Mouse (Mus musculus) forebrain, embryonic 16.5 days (tissue): ENCODE results near the gene Gtf3c3. TPM values are rescaled to one million over a fixed set of nuclear protein-coding genes. Genes with fewer than 3 reads are reported as not detected.

ENCODE experiments used
- ATAC-seq: fragments of 200-750 bp; cut with Nextera tagmentation; 2 replicates; pipeline ENCODE4 v1.8.0; 2017; ENCODE audit warnings: mild to moderate bottlenecking, moderate library complexity
- H3K27ac ChIP-seq: fragments of 300-500 bp; sonication (generic); 2 replicates; pipeline ENCODE4 v1.5.1; 2014; ENCODE audit warnings: low read length, control low read depth
- H3K27me3 ChIP-seq: fragments of 300-500 bp; sonication (generic); replicated peaks from 2 replicates; pipeline ENCODE4 v1.6.1; 2014; ENCODE audit warnings: low read length; ENCODE audit not compliant: control insufficient read depth, insufficient read depth
- H3K36me3 ChIP-seq: fragments of 300-500 bp; sonication (generic); 2 replicates; pipeline ENCODE4 v1.6.1; 2014; ENCODE audit not compliant: control insufficient read depth, insufficient read depth
- H3K4me1 ChIP-seq: fragments of 300-500 bp; sonication (generic); replicated peaks from 2 replicates; pipeline ENCODE4 v1.6.1; 2014; ENCODE audit warnings: low read length; ENCODE audit not compliant: control insufficient read depth, insufficient read depth
- H3K4me2 ChIP-seq: fragments of 300-500 bp; sonication (generic); 2 replicates; pipeline ENCODE4 v1.6.1; 2014; ENCODE audit warnings: mild to moderate bottlenecking, low read length, control low read depth
- H3K4me3 ChIP-seq: fragments of 300-500 bp; sonication (generic); replicated peaks from 2 replicates; pipeline ENCODE4 v1.5.1; 2014; ENCODE audit warnings: mild to moderate bottlenecking, low read length, control low read depth
- H3K9ac ChIP-seq: fragments of 300-500 bp; sonication (generic); replicated peaks from 2 replicates; pipeline ENCODE4 v1.6.1; 2014; ENCODE audit warnings: low read depth, low read length, control low read depth
- H3K9me3 ChIP-seq: fragments of 300-500 bp; sonication (generic); 2 replicates; pipeline ENCODE4 v1.6.1; 2016; ENCODE audit warnings: low read length; ENCODE audit not compliant: control insufficient read depth
- WGBS: fragments of 180-500 bp; shearing (Covaris S2); extraction: QIAGEN DNeasy Blood & Tissue Kit; methylation state at CpG from one replicate; pipeline ENCODE4 v1.1.7; 2014; 5-methylcytosine and 5-hydroxymethylcytosine counted together
- polyA plus RNA-seq: library from polyadenylated mRNA; unstranded; fragments of >200 nt; fragmentation: Nextera tagmentation; extraction: Ambion mirVana; gene quantifications from 2 replicates; pipeline ENCODE4 v1.2.1, GENCODE M21; 2015

Gtf3c3 gene
- polyA plus RNA-seq = 22.6 and 24.5 TPM in 2 replicates

DNA sequence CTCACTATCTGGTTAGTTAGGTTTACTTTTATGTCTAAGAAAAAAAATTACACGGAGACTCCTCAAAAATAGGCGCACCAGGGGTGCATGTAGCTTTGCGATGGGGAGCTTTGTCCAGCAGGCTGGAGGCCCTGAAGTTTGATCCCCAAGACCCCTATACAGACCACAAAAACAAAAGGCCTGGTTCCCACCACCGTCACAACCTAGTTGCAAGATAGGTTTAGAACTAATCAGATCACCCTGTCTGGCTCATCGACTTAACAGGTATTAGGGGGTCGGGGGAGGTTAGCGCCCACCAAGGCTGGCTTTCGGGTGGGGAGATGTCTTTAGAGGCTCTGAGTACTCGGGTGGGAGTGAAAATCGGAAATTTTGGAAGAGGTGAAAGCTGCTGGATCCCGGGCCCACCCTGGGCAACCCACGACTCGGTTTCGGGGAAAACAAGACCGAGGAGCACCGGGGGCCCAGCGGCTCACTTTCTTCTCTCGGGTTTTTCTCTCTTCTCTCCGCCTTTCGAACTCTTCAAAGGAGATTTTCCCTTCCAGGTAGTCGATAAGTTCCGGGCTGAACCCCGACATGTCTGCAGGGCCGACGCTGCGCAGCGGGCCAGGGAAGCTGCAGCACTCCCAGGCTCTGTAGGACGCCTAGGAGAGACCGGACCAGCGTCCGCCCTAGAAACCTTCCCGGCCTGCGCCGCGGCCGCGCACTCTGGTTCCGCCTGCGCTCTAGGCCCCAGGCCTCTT lies at the start of gene Gtf3c3:
Gtf3c3 (minus strand) TSS at position 632 of the 740 bp plus-strand sequence.
- H3K4me1 ChIP-seq = peaks cover 18% of the 10 kb centered on the region
- peak within 1 kb of the TSS; percentile 90 for H3K4me2 ChIP-seq
- WGBS = 4% methylated on average over 39 of the region's 39 CpGs
- ATAC-seq = peak; percentile 100
- peak within 1 kb of the TSS; percentile 87 for H3K9ac ChIP-seq
- peaks cover 2% of the 10 kb centered on the region; the same call in 1 of the 2 replicates for H3K36me3 ChIP-seq
- peak within 1 kb of the TSS; percentile 81 for H3K4me3 ChIP-seq
- H3K27ac ChIP-seq = peak within 1 kb of the TSS; percentile 37; the same call in 1 of the 2 replicates
- H3K9me3 ChIP-seq = no peaks in the 10 kb centered on the region
- no peaks in the 10 kb centered on the region for H3K27me3 ChIP-seq

DNA sequence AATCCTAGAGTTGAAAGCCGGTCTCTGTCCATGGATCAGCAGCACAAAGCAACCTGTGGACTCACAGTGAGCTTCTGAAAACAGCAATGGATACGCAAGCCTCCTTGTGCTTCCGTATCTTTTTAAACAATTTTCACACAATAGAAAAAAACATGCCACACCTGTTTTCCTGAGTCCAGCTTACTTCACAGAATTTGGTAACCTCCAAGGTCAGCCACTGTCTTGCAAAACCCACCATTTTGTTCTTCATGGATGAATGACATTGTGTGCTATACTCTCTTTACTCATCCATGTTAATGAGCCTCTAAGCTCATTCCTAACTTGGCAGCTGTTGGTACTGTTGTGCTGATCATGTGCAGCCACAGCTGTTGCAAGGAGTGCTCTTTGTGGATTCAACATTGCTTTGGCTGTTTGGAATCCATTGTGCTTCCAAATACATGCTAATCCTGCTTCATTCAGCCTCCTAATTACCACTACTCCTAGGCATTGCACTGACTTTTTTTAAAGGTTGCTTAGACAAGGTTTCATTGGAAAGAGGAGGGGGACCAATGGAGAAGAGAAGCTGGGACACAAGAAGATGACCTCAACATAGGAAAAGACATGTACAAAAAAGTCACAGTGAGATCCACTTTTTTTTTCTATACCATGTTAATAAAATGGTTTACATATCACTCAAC lies 46.1 kb upstream of the Gtf3c3 start:
- Histone ChIP-seq H3K27ac (no peak overlapping the region), H3K4me1 (no peaks in the 10 kb centered on the region), H3K36me3 (peaks cover 35% of the 10 kb centered on the region), H3K9ac (no peak overlapping the region), H3K4me3 (no peak overlapping the region), H3K27me3 (no peaks in the 10 kb centered on the region), H3K9me3 (no peaks in the 10 kb centered on the region), H3K4me2 (no peak overlapping the region)
- peak; percentile 75; the same call in 1 of the 2 replicates for ATAC-seq
- 59% methylated on average over 3 of the region's 3 CpGs for WGBS

DNA sequence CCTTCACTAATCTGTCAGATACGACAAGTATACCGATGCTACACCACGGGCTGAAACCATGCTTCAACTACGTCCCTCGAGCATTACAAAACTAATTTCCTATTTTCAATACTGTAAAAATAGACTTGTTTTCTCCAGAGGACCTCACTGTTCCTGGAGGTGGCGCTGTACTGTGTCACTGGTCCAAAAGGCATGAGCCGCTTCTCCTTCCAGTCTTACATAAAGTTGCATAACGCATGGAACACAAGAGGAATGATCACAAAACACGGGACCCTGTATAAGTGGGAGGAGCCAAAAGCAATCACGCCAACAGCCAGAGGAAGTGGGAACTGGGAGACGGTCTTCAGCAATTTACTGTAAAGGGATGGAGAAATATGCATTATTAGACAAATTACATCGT lies 41.7 kb upstream of the Gtf3c3 start:
- no peak overlapping the region for H3K4me2 ChIP-seq
- peaks cover 37% of the 10 kb centered on the region for H3K36me3 ChIP-seq
- no peaks in the 10 kb centered on the region for H3K9me3 ChIP-seq
- no peaks in the 10 kb centered on the region for H3K4me1 ChIP-seq
- H3K9ac ChIP-seq = no peak overlapping the region
- 94% methylated on average over 12 of the region's 12 CpGs for WGBS
- H3K27ac ChIP-seq = no peak overlapping the region
- no peak for ATAC-seq
- no peak overlapping the region for H3K4me3 ChIP-seq
- H3K27me3 ChIP-seq = no peaks in the 10 kb centered on the region

DNA sequence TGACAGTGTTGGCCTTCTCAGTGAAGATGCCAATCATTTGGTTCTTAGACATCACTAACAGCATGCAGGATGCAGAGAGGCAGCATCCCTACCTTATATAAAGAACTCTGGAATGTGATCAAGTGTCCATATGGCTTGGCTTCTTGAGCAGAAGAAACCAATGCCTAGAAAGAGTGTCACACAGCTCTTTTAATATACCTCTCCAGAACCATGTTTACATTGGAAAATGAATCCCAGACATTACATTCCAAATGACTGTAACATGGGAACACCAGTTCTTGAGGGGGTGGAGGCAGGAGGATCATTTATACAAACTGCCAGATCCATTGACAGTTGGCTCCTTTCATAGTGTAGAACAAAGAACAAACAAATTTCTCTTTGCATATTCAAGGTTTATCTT lies 29.9 kb upstream of the Gtf3c3 start:
- no peak overlapping the region for H3K9ac ChIP-seq
- no peak overlapping the region for H3K4me3 ChIP-seq
- no peak overlapping the region for H3K4me2 ChIP-seq
- no peaks in the 10 kb centered on the region for H3K27me3 ChIP-seq
- H3K9me3 ChIP-seq = no peaks in the 10 kb centered on the region
- H3K4me1 ChIP-seq = no peaks in the 10 kb centered on the region
- H3K27ac ChIP-seq = no peak overlapping the region
- ATAC-seq = peak; percentile 64
- H3K36me3 ChIP-seq = 0 out of 2 replicates have a peak, but pooled peaks cover 4% of the 10 kb centered on the region

DNA sequence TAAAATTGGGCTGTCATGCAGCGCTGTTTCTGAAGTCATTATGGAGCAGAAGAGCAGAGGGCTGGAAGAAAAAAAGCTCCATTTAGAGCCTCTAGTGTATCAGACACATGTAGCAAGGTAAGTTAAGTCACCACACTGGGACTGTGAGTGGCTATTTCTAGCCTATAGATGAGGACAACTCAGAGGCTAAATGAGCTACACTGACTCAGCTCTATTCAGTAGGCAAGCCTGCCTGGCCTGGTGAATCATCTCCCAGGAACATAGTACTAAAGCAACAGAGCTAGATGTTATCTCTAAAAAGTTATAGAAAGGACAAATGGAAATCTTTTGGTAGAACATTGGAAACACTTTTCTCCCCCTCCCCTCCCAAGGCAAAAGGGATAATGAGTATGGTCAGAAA lies 28.6 kb upstream of the Gtf3c3 start:
- 98% methylated on average over 1 of the region's 1 CpGs for WGBS
- Histone ChIP-seq H3K4me1 (no peaks in the 10 kb centered on the region), H3K27me3 (no peaks in the 10 kb centered on the region), H3K9me3 (no peaks in the 10 kb centered on the region), H3K9ac (no peak overlapping the region), H3K4me2 (no peak overlapping the region), H3K27ac (no peak overlapping the region), H3K4me3 (no peak overlapping the region), H3K36me3 (0 out of 2 replicates have a peak, but pooled peaks cover 4% of the 10 kb centered on the region)
- ATAC-seq = no peak

DNA sequence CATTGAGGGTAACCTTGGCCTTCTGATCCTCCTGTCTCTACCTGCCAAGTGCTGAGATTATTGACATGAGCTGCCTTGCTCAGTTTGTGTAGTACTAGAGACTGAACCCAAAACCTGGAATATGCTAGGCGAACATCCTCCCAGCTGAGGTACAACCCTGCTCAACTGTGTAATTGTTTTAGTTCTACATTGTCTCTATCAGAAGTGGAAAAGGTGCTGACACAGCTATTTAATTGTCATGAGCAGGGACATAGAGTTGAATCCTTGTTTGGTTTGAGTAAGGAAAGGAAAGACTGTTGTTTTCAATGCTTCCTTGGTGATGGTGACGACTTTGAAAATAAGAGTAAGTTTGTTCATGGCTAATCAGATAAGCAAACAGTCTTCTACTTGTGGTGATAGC lies 13.3 kb upstream of the Gtf3c3 start:
- no peak overlapping the region for H3K9ac ChIP-seq
- no peaks in the 10 kb centered on the region for H3K27me3 ChIP-seq
- no peaks in the 10 kb centered on the region for H3K36me3 ChIP-seq
- WGBS = 88% methylated on average over 2 of the region's 2 CpGs
- H3K4me1 ChIP-seq = no peaks in the 10 kb centered on the region
- H3K27ac ChIP-seq = no peak overlapping the region
- no peaks in the 10 kb centered on the region for H3K9me3 ChIP-seq
- H3K4me2 ChIP-seq = no peak overlapping the region
- H3K4me3 ChIP-seq = no peak overlapping the region
- no peak for ATAC-seq

DNA sequence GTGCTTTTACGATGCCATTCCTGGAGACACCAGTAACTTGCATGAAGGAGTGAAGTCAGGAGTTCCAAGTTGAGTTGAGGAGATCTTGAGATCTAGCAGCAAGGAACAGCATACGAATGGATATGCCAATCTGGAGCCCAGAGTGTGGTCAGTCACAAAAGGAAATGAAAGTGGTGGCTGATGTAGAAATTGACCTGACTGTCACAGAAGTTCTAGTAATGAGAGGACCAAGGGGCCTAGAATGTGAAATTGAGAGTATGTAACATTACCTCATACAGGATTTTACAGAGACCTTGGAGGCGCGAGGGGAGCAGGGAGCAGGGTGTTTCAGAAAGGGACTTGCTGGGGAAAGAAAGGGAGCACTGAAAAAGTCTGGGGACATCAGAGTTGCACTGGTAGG lies 10.1 kb upstream of the Gtf3c3 start:
- no peaks in the 10 kb centered on the region for H3K36me3 ChIP-seq
- WGBS = 84% methylated on average over 4 of the region's 4 CpGs
- ATAC-seq = no peak
- no peak overlapping the region for H3K9ac ChIP-seq
- no peaks in the 10 kb centered on the region for H3K4me1 ChIP-seq
- no peak overlapping the region for H3K4me3 ChIP-seq
- H3K9me3 ChIP-seq = no peaks in the 10 kb centered on the region
- peaks cover 4% of the 10 kb centered on the region; the same call in 1 of the 2 replicates for H3K27me3 ChIP-seq
- no peak overlapping the region for H3K27ac ChIP-seq
- H3K4me2 ChIP-seq = no peak overlapping the region

DNA sequence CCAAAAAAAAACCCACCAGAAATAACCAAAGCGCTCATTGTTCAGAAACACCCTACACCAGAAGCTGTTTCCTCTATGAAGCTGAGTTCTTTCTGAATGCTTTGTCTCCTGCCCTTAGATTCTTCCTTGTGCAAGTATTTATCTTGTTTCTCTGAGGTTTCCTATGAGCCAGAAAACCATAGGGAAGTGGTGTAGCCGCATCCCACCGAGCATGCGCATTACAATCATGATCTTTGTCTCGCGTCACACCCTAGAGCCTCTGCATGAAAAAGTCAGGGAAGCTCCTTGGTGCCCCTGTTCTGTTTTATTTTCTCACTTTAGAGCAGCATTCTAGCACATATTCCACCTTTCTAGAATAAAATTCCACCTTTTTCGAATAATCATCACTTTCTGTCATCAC lies 4.9 kb upstream of the Gtf3c3 start:
- H3K27ac ChIP-seq = no peak overlapping the region
- ATAC-seq = no peak
- H3K4me2 ChIP-seq = no peak overlapping the region
- H3K4me3 ChIP-seq = no peak overlapping the region
- peaks cover 4% of the 10 kb centered on the region; the same call in 1 of the 2 replicates for H3K27me3 ChIP-seq
- no peak overlapping the region for H3K9ac ChIP-seq
- no peaks in the 10 kb centered on the region for H3K4me1 ChIP-seq
- WGBS = 54% methylated on average over 7 of the region's 7 CpGs
- H3K36me3 ChIP-seq = no peaks in the 10 kb centered on the region
- no peaks in the 10 kb centered on the region for H3K9me3 ChIP-seq

DNA sequence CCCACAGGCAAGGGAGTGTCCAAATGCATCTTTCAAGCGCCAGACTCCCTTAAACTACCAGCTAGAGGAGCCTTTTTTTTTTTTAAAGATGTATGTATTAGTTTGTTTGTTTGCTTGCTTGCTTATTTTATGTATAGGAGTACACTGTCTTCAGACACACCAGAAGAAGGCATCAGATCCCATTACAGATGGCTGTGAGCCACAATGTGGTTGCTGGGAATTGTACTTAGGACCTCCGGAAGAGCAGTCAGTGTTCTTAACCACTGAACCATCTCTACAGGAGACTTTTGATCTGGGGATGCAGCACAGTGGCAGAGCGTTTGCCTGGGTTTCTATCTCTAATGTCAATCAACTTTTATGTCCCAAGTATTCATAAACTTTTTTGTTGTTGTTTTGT lies 307 bp upstream of the Gtf3c3 start:
- peaks cover 18% of the 10 kb centered on the region for H3K4me1 ChIP-seq
- peak overlapping the region; percentile 90 for H3K4me2 ChIP-seq
- H3K36me3 ChIP-seq = no peaks in the 10 kb centered on the region
- peak overlapping the region; percentile 81 for H3K4me3 ChIP-seq
- peak overlapping the region; percentile 87 for H3K9ac ChIP-seq
- H3K9me3 ChIP-seq = no peaks in the 10 kb centered on the region
- no peaks in the 10 kb centered on the region for H3K27me3 ChIP-seq
- no peak overlapping the region for H3K27ac ChIP-seq
- WGBS = 46% methylated on average over 3 of the region's 3 CpGs
- no peak for ATAC-seq
